Mouse (Mus musculus): ENCODE measurements around the gene 4930435E12Rik.

GRCm38 (mm10) chr16:38874481-38874880 lies 45.9 kb upstream of the 4930435E12Rik start:
- no peak for TF ChIP-seq CTCF (IDR thresholded peaks at IDR 0.05; ENCODE audit: insufficient read depth, low read length)
- TF ChIP-seq POLR2A (IDR thresholded peaks at IDR 0.05; ENCODE audit: borderline replicate concordance, extremely low read depth, low read depth, low read length): no peak

Data from lung, adult 2 months (tissue).